Mouse (Mus musculus) neural tube, embryonic 11.5 days (tissue): ENCODE data around the gene Lmf1. TPM values are rescaled to one million over a fixed set of nuclear protein-coding genes. Genes with fewer than 3 reads are reported as not detected.

Experiments
- ATAC-seq: fragments of 200-750 bp; cut with Nextera tagmentation; 2 replicates; pipeline ENCODE4 v1.8.0; 2017; ENCODE audit warnings: moderate number of reproducible peaks, mild to moderate bottlenecking, moderate TSS enrichment, moderate library complexity; ENCODE audit not compliant: insufficient read depth, low FRiP score, low TSS enrichment
- DNase-seq: peaks from one replicate; pipeline ENCODE4 v3.0.0-alpha.2; 2015; ENCODE audit warnings: low spot score
- H3K27ac ChIP-seq: fragments of 300-500 bp; sonication (generic); 2 replicates; pipeline ENCODE4 v1.5.1; 2014; ENCODE audit warnings: low read depth, mild to moderate bottlenecking, low read length
- H3K27me3 ChIP-seq: fragments of 300-500 bp; sonication (generic); 2 replicates; pipeline ENCODE4 v1.6.1; 2014; ENCODE audit warnings: mild to moderate bottlenecking, low read length, mixed read lengths; ENCODE audit not compliant: control insufficient read depth, insufficient read depth
- H3K36me3 ChIP-seq: fragments of 300-500 bp; sonication (generic); 2 replicates; pipeline ENCODE4 v1.6.1; 2014; ENCODE audit warnings: mild to moderate bottlenecking, low read length, moderate library complexity, mixed read lengths; ENCODE audit not compliant: control insufficient read depth, insufficient read depth
- H3K4me1 ChIP-seq: fragments of 300-500 bp; sonication (generic); 2 replicates; pipeline ENCODE4 v1.6.1; 2014; ENCODE audit warnings: low read length, mixed read lengths; ENCODE audit not compliant: control insufficient read depth, insufficient read depth
- H3K4me2 ChIP-seq: fragments of 300-500 bp; sonication (generic); 2 replicates; pipeline ENCODE4 v1.6.1; 2014; ENCODE audit warnings: low read depth, mild to moderate bottlenecking, moderate library complexity
- H3K4me3 ChIP-seq: fragments of 300-500 bp; sonication (generic); 2 replicates; pipeline ENCODE4 v1.5.1; 2014; ENCODE audit warnings: low read depth, low read length
- H3K9ac ChIP-seq: fragments of 300-500 bp; sonication (generic); 2 replicates; pipeline ENCODE4 v1.6.1; 2014; ENCODE audit warnings: mild to moderate bottlenecking, low read length
- H3K9me3 ChIP-seq: fragments of 300-500 bp; sonication (generic); 2 replicates; pipeline ENCODE4 v1.6.1; 2016; ENCODE audit warnings: low read length; ENCODE audit not compliant: control insufficient read depth
- WGBS: fragments of 180-500 bp; shearing (Covaris S2); extraction: QIAGEN DNeasy Blood & Tissue Kit; methylation state at CpG from one replicate; pipeline ENCODE4 v1.1.7; 2014; 5-methylcytosine and 5-hydroxymethylcytosine counted together
- polyA plus RNA-seq: library from polyadenylated mRNA; unstranded; fragments of >200 nt; fragmentation: Nextera tagmentation; extraction: Ambion mirVana; gene quantifications from 2 replicates; pipeline ENCODE4 v1.2.1, GENCODE M21; 2014

Lmf1 gene
- polyA plus RNA-seq, 1 experiment from 2014 or later, result 23.9 TPM

- H3K4me3 ChIP-seq, result no peak overlapping the region
- DNase-seq, result no peak
- H3K9ac ChIP-seq, result no peak overlapping the region; the same call in 1 of the 2 replicates
- WGBS, result 80% methylated on average over 5 of the region's 5 CpGs
- peaks cover 21% of the 10 kb centered on the region for H3K4me1 ChIP-seq
- H3K4me2 ChIP-seq, result no peak overlapping the region
- no peaks in the 10 kb centered on the region; the same call in 1 of the 2 replicates for H3K36me3 ChIP-seq
- H3K9me3 ChIP-seq, result no peaks in the 10 kb centered on the region
- ATAC-seq, result no peak
- H3K27ac ChIP-seq, result peak overlapping the region; percentile 63
- no peaks in the 10 kb centered on the region for H3K27me3 ChIP-seq
Measured at GRCm38 (mm10) chr17:25635806-25636205, 56.9 kb downstream of the Lmf1 start.

GRCm38 (mm10) chr17:25637986-25638385 is 59.1 kb downstream of the Lmf1 start:
- Histone ChIP-seq H3K9ac (no peak overlapping the region), H3K9me3 (no peaks in the 10 kb centered on the region), H3K4me1 (peaks cover 23% of the 10 kb centered on the region), H3K4me3 (no peak overlapping the region), H3K27ac (no peak overlapping the region), H3K4me2 (no peak overlapping the region), H3K36me3 (no peaks in the 10 kb centered on the region; the same call in 1 of the 2 replicates), H3K27me3 (no peaks in the 10 kb centered on the region)
- no peak for ATAC-seq
- WGBS, result 59% methylated on average over 7 of the region's 7 CpGs
- DNase-seq, result no peak

GRCm38 (mm10) chr17:25638442-25638841 is 59.6 kb downstream of the Lmf1 start:
- H3K27me3 ChIP-seq, result no peaks in the 10 kb centered on the region
- ATAC-seq (no peak), DNase-seq (no peak)
- H3K4me2 ChIP-seq, result no peak overlapping the region
- no peak overlapping the region for H3K4me3 ChIP-seq
- peaks cover 28% of the 10 kb centered on the region for H3K4me1 ChIP-seq
- no peaks in the 10 kb centered on the region; the same call in 1 of the 2 replicates for H3K36me3 ChIP-seq
- no peak overlapping the region for H3K9ac ChIP-seq
- H3K27ac ChIP-seq, result no peak overlapping the region
- H3K9me3 ChIP-seq, result no peaks in the 10 kb centered on the region
- 88% methylated on average over 4 of the region's 4 CpGs for WGBS

- Histone ChIP-seq H3K27ac (no peak overlapping the region), H3K27me3 (no peaks in the 10 kb centered on the region), H3K36me3 (no peaks in the 10 kb centered on the region), H3K4me1 (peaks cover 24% of the 10 kb centered on the region), H3K9ac (no peak overlapping the region), H3K4me2 (no peak overlapping the region), H3K9me3 (no peaks in the 10 kb centered on the region), H3K4me3 (no peak overlapping the region)
- ATAC-seq (no peak), DNase-seq (no peak)
- 79% methylated on average over 4 of the region's 4 CpGs for WGBS
Measured at GRCm38 (mm10) chr17:25640956-25641355, 62.1 kb downstream of the Lmf1 start.

GRCm38 (mm10) chr17:25642032-25642431 is 63.1 kb downstream of the Lmf1 start:
- Histone ChIP-seq H3K4me2 (no peak overlapping the region), H3K9me3 (no peaks in the 10 kb centered on the region), H3K4me3 (no peak overlapping the region), H3K27ac (no peak overlapping the region), H3K27me3 (no peaks in the 10 kb centered on the region), H3K36me3 (no peaks in the 10 kb centered on the region), H3K9ac (no peak overlapping the region), H3K4me1 (peaks cover 21% of the 10 kb centered on the region)
- DNase-seq (no peak), ATAC-seq (no peak)
- WGBS, result 77% methylated on average over 8 of the region's 8 CpGs

GRCm38 (mm10) chr17:25643517-25644294 is 64.8 kb downstream of the Lmf1 start:
- no peak overlapping the region for H3K4me2 ChIP-seq
- peaks cover 2% of the 10 kb centered on the region; the same call in 1 of the 2 replicates for H3K36me3 ChIP-seq
- no peaks in the 10 kb centered on the region for H3K27me3 ChIP-seq
- ATAC-seq, result no peak
- no peaks in the 10 kb centered on the region for H3K9me3 ChIP-seq
- no peak overlapping the region for H3K4me3 ChIP-seq
- no peak overlapping the region for H3K27ac ChIP-seq
- no peak for DNase-seq
- WGBS, result 61% methylated on average over 13 of the region's 13 CpGs
- H3K4me1 ChIP-seq, result peaks cover 20% of the 10 kb centered on the region
- no peak overlapping the region for H3K9ac ChIP-seq

GRCm38 (mm10) chr17:25644761-25645160 is 65.9 kb downstream of the Lmf1 start:
- Histone ChIP-seq H3K9me3 (no peaks in the 10 kb centered on the region), H3K36me3 (peaks cover 2% of the 10 kb centered on the region; the same call in 1 of the 2 replicates), H3K27ac (no peak overlapping the region), H3K4me3 (no peak overlapping the region), H3K4me2 (no peak overlapping the region), H3K27me3 (no peaks in the 10 kb centered on the region), H3K4me1 (peaks cover 20% of the 10 kb centered on the region), H3K9ac (no peak overlapping the region)
- 93% methylated on average over 3 of the region's 3 CpGs for WGBS
- no peak for ATAC-seq
- no peak for DNase-seq

- Histone ChIP-seq H3K27ac (no peak overlapping the region), H3K4me1 (peaks cover 20% of the 10 kb centered on the region)
- ATAC-seq, result no peak
Measured at GRCm38 (mm10) chr17:25645661-25646060, 66.8 kb downstream of the Lmf1 start.

GRCm38 (mm10) chr17:25647901-25648300 is 69.0 kb downstream of the Lmf1 start:
- WGBS, result 77% methylated on average over 10 of the region's 10 CpGs

More at GRCm38 (mm10) chr17:25645661-25646060, 66.8 kb downstream of the Lmf1 start:
- H3K9me3 ChIP-seq, result no peaks in the 10 kb centered on the region
- no peaks in the 10 kb centered on the region for H3K27me3 ChIP-seq
- 90% methylated on average over 9 of the region's 9 CpGs for WGBS
- no peak overlapping the region for H3K9ac ChIP-seq
- peaks cover 2% of the 10 kb centered on the region; the same call in 1 of the 2 replicates for H3K36me3 ChIP-seq
- no peak overlapping the region for H3K4me2 ChIP-seq
- no peak overlapping the region for H3K4me3 ChIP-seq
- no peak for DNase-seq

More at GRCm38 (mm10) chr17:25647901-25648300, 69.0 kb downstream of the Lmf1 start:
- H3K4me3 ChIP-seq, result no peak overlapping the region
- H3K27ac ChIP-seq, result no peak overlapping the region
- H3K27me3 ChIP-seq, result no peaks in the 10 kb centered on the region
- H3K9ac ChIP-seq, result no peak overlapping the region
- H3K36me3 ChIP-seq, result peaks cover 2% of the 10 kb centered on the region; the same call in 1 of the 2 replicates
- no peak overlapping the region for H3K4me2 ChIP-seq
- peaks cover 19% of the 10 kb centered on the region for H3K4me1 ChIP-seq
- H3K9me3 ChIP-seq, result no peaks in the 10 kb centered on the region
- no peak for DNase-seq
- no peak for ATAC-seq
